ENCODE assay signal across 11 mouse cellular contexts in the genomic region with DNA sequence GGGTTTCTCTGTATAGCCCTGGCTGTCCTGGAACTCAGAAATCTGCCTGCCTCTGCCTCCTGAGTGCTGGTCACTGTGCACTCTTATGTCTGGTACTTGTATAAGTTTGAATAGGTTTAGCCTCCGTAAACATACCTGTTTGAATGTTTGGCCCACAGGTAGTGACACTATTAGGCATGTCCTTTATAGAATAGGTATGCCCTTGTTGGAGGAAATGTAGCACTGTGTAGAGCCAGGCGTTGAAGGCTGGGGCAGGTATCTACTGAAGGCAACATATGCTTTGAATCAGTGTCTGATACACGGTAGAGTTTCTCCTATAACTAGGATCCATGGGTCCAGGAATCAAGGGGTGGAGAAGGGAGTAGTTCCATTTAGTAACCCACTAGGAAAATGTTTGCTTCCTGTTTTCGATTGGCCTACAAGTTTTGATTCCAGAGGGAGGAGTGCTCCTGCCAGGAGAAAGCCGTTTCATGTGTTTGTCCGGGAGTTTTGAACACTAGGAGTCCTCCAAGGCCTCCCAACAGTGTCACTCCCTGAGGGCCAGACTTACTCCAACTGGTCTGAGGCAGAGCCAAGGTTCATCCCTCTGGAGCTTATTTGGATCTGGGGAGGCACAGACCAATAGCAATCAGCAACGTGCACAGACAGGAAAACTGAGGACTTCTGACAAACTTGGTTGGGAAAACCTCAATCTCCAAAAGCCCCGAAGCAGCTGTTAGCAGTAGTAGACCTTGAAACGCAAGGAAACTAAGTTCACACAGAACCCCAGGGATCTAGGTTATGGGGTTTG. TPM values are rescaled to one million over a fixed set of nuclear protein-coding genes. Genes with fewer than 3 reads are reported as not detected.
A peak's percentile ranks its signal among the peaks of the same experiment; 100 is the strongest.
DNase-seq lines count a peak whose midpoint lies in the region; ATAC-seq and TF ChIP-seq lines count a peak whose summit lies in the region.
"Had no signal": no experiment of that assay in that cellular context is flagged by ENCODE, and none has a peak within 500 bp of the region (broad histone marks: within the 10 kb centered on the region; RNA-seq: fewer than 3 reads in every experiment).

No protein-coding gene starts in this region.

- H3K36me3 ChIP-seq in kidney, embryonic 15.5 days, result peaks cover 83% of the 10 kb centered on the region
- H3K36me3 ChIP-seq in CH12.LX (replicated peaks in 1 of 2; ENCODE audit: control insufficient read depth in 1 of 2, insufficient read depth in 1 of 2, low read length in 1 of 2), result peaks cover 39 to 57% of the 10 kb centered on the region in 2 experiments

- WGBS in kidney, embryonic 15.5 days, result 63% methylated on average over 9 of the region's 9 CpGs

- DNase-seq in kidney, postnatal 4 days, result no peak
- no peak for DNase-seq in CH12.LX (ENCODE audit: extremely low read depth)
- DNase-seq in NIH3T3 (ENCODE audit: low read depth), result peak; percentile 58
- DNase-seq in heart, postnatal 36 days, result peak; percentile 45 to 48
- DNase-seq in adrenal gland, adult 8-10 months, result no peak
- DNase-seq in right cerebral cortex, adult 2 months (ENCODE audit: low spot score in 2 of 2), result no peak
- DNase-seq: cerebellum, postnatal 14 days; gastrocnemius, postnatal 36 days had no signal

- H3K9me3 ChIP-seq in kidney, embryonic 15.5 days (replicated peaks), result no peaks in the 10 kb centered on the region
- H3K9me3 ChIP-seq in CH12.LX (replicated peaks; ENCODE audit: low read length), result no peaks in the 10 kb centered on the region

- 0 out of 2 replicates have a peak overlapping the region, but pooled peaks have one; percentile 33 for H3K27ac ChIP-seq in kidney, embryonic 15.5 days
- H3K27ac ChIP-seq in CH12.LX (ENCODE audit: insufficient read depth, low read depth), result no peak overlapping the region

- H3K4me1 ChIP-seq in kidney, embryonic 15.5 days, result peaks cover 9% of the 10 kb centered on the region
- no peaks in the 10 kb centered on the region for H3K4me1 ChIP-seq in CH12.LX (ENCODE audit: control insufficient read depth in 1 of 2, insufficient read depth in 2 of 2)

- no peak for ATAC-seq in kidney, embryonic 15.5 days (replicated peaks; ENCODE audit: low FRiP score)
- ATAC-seq in megakaryocyte progenitor cell, adult 5-6 weeks (replicated peaks; ENCODE audit: poor library complexity), result no peak

- no peak for TF ChIP-seq EP300 in CH12.LX (IDR thresholded peaks at IDR 0.05; ENCODE audit: low read length)

- intact Hi-C loops in heart, postnatal 36 days (cut with DNase I), result loop anchor here (2.0 kb wide), 1 partner anchor 15 kb away; no protein-coding TSS in a partner anchor

- H3K79me2 ChIP-seq in CH12.LX (replicated peaks; ENCODE audit: control insufficient read depth, extremely low read depth, insufficient read depth, poor library complexity, severe bottlenecking), result no peaks in the 10 kb centered on the region

- dilution Hi-C loops in CH12.LX (cut with MboI; ENCODE audit: extremely low pct_ligation_motif_present, extremely low pct_unique_long_range_greater_than_20kb, low sequenced_read_pairs), result no loop called here

- no peaks in the 10 kb centered on the region for H3K27me3 ChIP-seq in kidney, embryonic 15.5 days
- no peaks in the 10 kb centered on the region for H3K27me3 ChIP-seq in CH12.LX (replicated peaks)

- H3K4me3 ChIP-seq in kidney, embryonic 15.5 days (replicated peaks), result no peak overlapping the region
- no peak overlapping the region for H3K4me3 ChIP-seq in CH12.LX (replicated peaks in 1 of 3; ENCODE audit: low read depth in 2 of 3, low read length in 2 of 3, poor library complexity in 1 of 3)

- TF ChIP-seq POLR2A in CH12.LX (IDR thresholded peaks at IDR 0.05; ENCODE audit: low read depth, low read length), result no peak; the same call in 1 of the 2 replicates

- in situ Hi-C loops in CH12.LX (cut with MboI; ENCODE audit: low pct_ligation_motif_present, low pct_unique_long_range_greater_than_20kb, low sequenced_read_pairs), result no loop called here

- no peak for TF ChIP-seq CTCF in CH12.LX (conservative IDR thresholded peaks at IDR 0.05 in 1 of 2, IDR thresholded peaks at IDR 0.05 in 1 of 2; ENCODE audit: low read depth in 2 of 2, low read length in 2 of 2)

- H3K9ac ChIP-seq in kidney, embryonic 15.5 days, result no peak overlapping the region
- no peak overlapping the region for H3K9ac ChIP-seq in CH12.LX (ENCODE audit: insufficient read depth, low read depth)

- H3K4me2 ChIP-seq in kidney, embryonic 15.5 days, result no peak overlapping the region
- H3K4me2 ChIP-seq in CH12.LX (ENCODE audit: insufficient read depth, low read depth, poor library complexity, severe bottlenecking), result no peak overlapping the region

- TF ChIP-seq RAD21 in CH12.LX (IDR thresholded peaks at IDR 0.05; ENCODE audit: low read depth, low read length), result no peak

TF ChIP-seq in CH12.LX, 34 proteins besides CTCF, POLR2A, EP300 and RAD21:
- peak; percentile 95 for TF ChIP-seq POLR2AphosphoS2 (IDR thresholded peaks at IDR 0.05; ENCODE audit: low read depth, low read length)
- no peak for TF ChIP-seq UBTF (IDR thresholded peaks at IDR 0.05; ENCODE audit: low read depth, low read length)

RNA-seq across cellular contexts. Expression of a gene that starts 10.0 kb away (rescaled TPM):
- 69.5 and 71.8 TPM in 2 replicates for polyA plus RNA-seq in kidney, embryonic 15.5 days (2015; fragmentation: Nextera tagmentation; extraction: Ambion mirVana)
- total RNA-seq in CH12.LX (2012; rRNA removed) (7.3 and 7.4 TPM in 2 replicates), CH12.LX (2014; rRNA removed) (0.88 and 0.94 TPM in 2 replicates)
- 0.33 and 0.80 TPM in 2 replicates for polyA plus RNA-seq in CH12.LX (2012; ENCODE audit: insufficient read length, low read depth)
- total RNA-seq in heart, postnatal 36 days (2021), result 1 to 10 TPM; 6.5 to 7.2 TPM
- 0.12 TPM in 1 of 2 replicates, not detected in the other for total RNA-seq in megakaryocyte progenitor cell, adult 5-6 weeks (2015)
- 0.21 and 0.30 TPM in 2 replicates for total RNA-seq in megakaryocyte progenitor cell, adult 5-6 weeks (2017)
- 1 to 10 TPM; 2.1 to 5.3 (median 2.8) TPM for total RNA-seq in adrenal gland, adult 8-10 months (2022)
- total RNA-seq: megakaryocyte, adult 5-6 weeks had no signal

RNA-seq across cellular contexts. Expression of a gene that starts 20.4 kb away (rescaled TPM):
- polyA plus RNA-seq in kidney, embryonic 15.5 days (2015; fragmentation: Nextera tagmentation; extraction: Ambion mirVana), result 50.0 and 51.0 TPM in 2 replicates
- total RNA-seq in CH12.LX (2012; rRNA removed) (81.3 and 93.0 TPM in 2 replicates), CH12.LX (2014; rRNA removed) (79.8 and 84.6 TPM in 2 replicates)
- polyA plus RNA-seq in CH12.LX (2012; ENCODE audit: insufficient read length, low read depth), result 108 and 114 TPM in 2 replicates
- 10 to 100 TPM; 84.7 to 86.5 TPM for total RNA-seq in heart, postnatal 36 days (2021)
- total RNA-seq in megakaryocyte progenitor cell, adult 5-6 weeks (2015), result 87.0 and 97.1 TPM in 2 replicates
- total RNA-seq in megakaryocyte progenitor cell, adult 5-6 weeks (2017), result 129 and 165 TPM in 2 replicates
- total RNA-seq in adrenal gland, adult 8-10 months (2022), result 100 to 1,000 TPM; 277 to 438 (median 365) TPM

RNA-seq across cellular contexts. Expression of a gene that starts 21.1 kb away (rescaled TPM):
- polyA plus RNA-seq in kidney, embryonic 15.5 days (2015; fragmentation: Nextera tagmentation; extraction: Ambion mirVana), result 0.08 and 0.12 TPM in 2 replicates
- not detected in 2 replicates for total RNA-seq in CH12.LX (2012; rRNA removed)
- not detected in 2 replicates for total RNA-seq in CH12.LX (2014; rRNA removed)
- polyA plus RNA-seq in CH12.LX (2012; ENCODE audit: insufficient read length, low read depth), result not detected in 2 replicates
- under 1 TPM in 1 of 2 experiments, not detected in 1; 0.11 TPM for total RNA-seq in heart, postnatal 36 days (2021)
- not detected in 2 replicates for total RNA-seq in megakaryocyte progenitor cell, adult 5-6 weeks (2015)
- total RNA-seq in megakaryocyte progenitor cell, adult 5-6 weeks (2017), result not detected in 2 replicates
- 1 to 10 TPM in 2 of 4 experiments, under 1 TPM in 2; 0.38 to 6.2 (median 2.8) TPM for total RNA-seq in adrenal gland, adult 8-10 months (2022)
- total RNA-seq: gastrocnemius, postnatal 36 days; megakaryocyte, adult 5-6 weeks had no signal

Comparison
In these comparisons a context has a peak if more than half of its experiments do, and no peak if none do; other contexts are left out.
1. DNase-seq: peak in NIH3T3 (single experiment) and heart, postnatal 36 days (2 of 2); none in kidney, postnatal 4 days (0 of 2), CH12.LX (single experiment), adrenal gland, adult 8-10 months (single experiment) and right cerebral cortex, adult 2 months (0 of 2).